23 mouse cellular contexts compared by ENCODE assay signal in the genomic region with DNA sequence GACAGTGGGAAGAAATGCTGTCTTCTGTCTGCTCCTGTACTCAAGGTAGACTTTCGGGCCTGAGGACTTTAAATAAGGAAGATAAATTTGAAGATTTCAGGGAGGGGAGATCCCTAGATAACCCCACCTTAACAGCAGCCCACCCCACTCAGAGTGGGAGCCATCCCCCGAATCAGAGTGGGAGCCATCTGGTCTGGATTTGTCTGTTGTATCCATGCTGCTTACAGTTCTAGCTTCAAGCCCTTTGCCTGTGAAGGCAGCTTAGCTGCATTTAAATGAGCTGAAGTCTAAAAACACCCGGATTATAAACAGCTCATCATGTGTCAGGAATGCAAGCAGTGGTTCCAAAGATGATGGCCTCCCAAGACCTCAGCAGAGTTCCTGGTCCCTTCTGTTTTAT. TPM values are rescaled to one million over a fixed set of nuclear protein-coding genes. Genes with fewer than 3 reads are reported as not detected.
A peak's percentile ranks its signal among the peaks of the same experiment; 100 is the strongest.
DNase-seq lines count a peak whose midpoint lies in the region; ATAC-seq lines count a peak whose summit lies in the region.
"Had no signal": no experiment of that assay in that cellular context is flagged by ENCODE, and none has a peak within 500 bp of the region (broad histone marks: within the 10 kb centered on the region; RNA-seq: fewer than 3 reads in every experiment).

No protein-coding gene starts in this region.

- H3K27me3 ChIP-seq in forebrain, embryonic 10.5 days (ENCODE audit: poor library complexity, severe bottlenecking): peaks cover 4% of the 10 kb centered on the region; the same call in 1 of the 2 replicates
- no peaks in the 10 kb centered on the region for H3K27me3 ChIP-seq in forebrain, embryonic 14.5 days (replicated peaks; ENCODE audit: control insufficient read depth, insufficient read depth, low read length)
- no peaks in the 10 kb centered on the region for H3K27me3 ChIP-seq in heart, embryonic 10.5 days (ENCODE audit: insufficient read depth, poor library complexity, severe bottlenecking)
- H3K27me3 ChIP-seq: embryonic facial prominence, embryonic 12.5 days; embryonic facial prominence, embryonic 15.5 days; forebrain, embryonic 12.5 days; forebrain, embryonic 15.5 days had no signal

- H3K9ac ChIP-seq in forebrain, embryonic 14.5 days (ENCODE audit: low read length): no peak overlapping the region
- H3K9ac ChIP-seq: embryonic facial prominence, embryonic 12.5 days; embryonic facial prominence, embryonic 15.5 days; forebrain, embryonic 12.5 days; forebrain, embryonic 15.5 days had no signal

- 77% methylated on average over 3 of the region's 3 CpGs for WGBS in forebrain, embryonic 10.5 days
- WGBS in forebrain, embryonic 14.5 days: 66% methylated on average over 3 of the region's 3 CpGs
- 66% methylated on average over 3 of the region's 3 CpGs for WGBS in heart, embryonic 10.5 days

- H3K27ac ChIP-seq in forebrain, embryonic 10.5 days: 0 out of 2 replicates have a peak overlapping the region, but pooled peaks have one; percentile 25
- no peak overlapping the region for H3K27ac ChIP-seq in forebrain, embryonic 14.5 days (ENCODE audit: low read depth, low read length)
- H3K27ac ChIP-seq in heart, embryonic 10.5 days: no peak overlapping the region
- H3K27ac ChIP-seq: embryonic facial prominence, embryonic 12.5 days; embryonic facial prominence, embryonic 15.5 days; forebrain, embryonic 12.5 days; forebrain, embryonic 15.5 days had no signal

- ATAC-seq in forebrain, embryonic 14.5 days: no peak
- peak; percentile 47 for ATAC-seq in frontal cortex, adult (ENCODE audit: low TSS enrichment)
- ATAC-seq: forebrain, embryonic 15.5 days had no signal

- peaks cover 12% of the 10 kb centered on the region for H3K9me3 ChIP-seq in forebrain, embryonic 10.5 days
- H3K9me3 ChIP-seq in forebrain, embryonic 14.5 days (replicated peaks; ENCODE audit: control insufficient read depth, low read length): 0 out of 2 replicates have a peak, but pooled peaks cover 7% of the 10 kb centered on the region
- H3K9me3 ChIP-seq in heart, embryonic 10.5 days: no peaks in the 10 kb centered on the region; the same call in 1 of the 2 replicates
- H3K9me3 ChIP-seq: embryonic facial prominence, embryonic 12.5 days; embryonic facial prominence, embryonic 15.5 days; forebrain, embryonic 15.5 days had no signal

- no peak for DNase-seq in forebrain, embryonic 10.5 days (ENCODE audit: extremely low spot score, low spot score)
- no peak for DNase-seq in forebrain, embryonic 14.5 days (ENCODE audit: low spot score)
- DNase-seq in frontal cortex, postnatal 36 days (ENCODE audit: low spot score in 2 of 2): no peak
- DNase-seq in heart, embryonic 10.5 days (ENCODE audit: low spot score): peak; percentile 22
- no peak for DNase-seq in heart, postnatal 4 days
- DNase-seq in retina, postnatal 1 day: peak; percentile 56
- DNase-seq in retina, embryonic 14.5 days (ENCODE audit: low spot score): no peak
- DNase-seq: adrenal gland, adult 2 months; adrenal gland, postnatal 10 days; adrenal gland, postnatal 25 days; cerebellum, adult 11 months; cerebellum, adult 18-20 months; cerebellum, adult 8-10 months; cerebellum, adult 9-11 months; cerebellum, postnatal 14 days; cerebellum, postnatal 36 days; embryo, embryonic 11 days had no signal

- H3K4me1 ChIP-seq in forebrain, embryonic 10.5 days: no peaks in the 10 kb centered on the region
- H3K4me1 ChIP-seq in forebrain, embryonic 14.5 days (ENCODE audit: control insufficient read depth, insufficient read depth, low read length): no peaks in the 10 kb centered on the region
- H3K4me1 ChIP-seq in heart, embryonic 10.5 days: 0 out of 2 replicates have a peak, but pooled peaks cover 2% of the 10 kb centered on the region
- H3K4me1 ChIP-seq: embryonic facial prominence, embryonic 12.5 days; embryonic facial prominence, embryonic 15.5 days; forebrain, embryonic 15.5 days had no signal

- no peak overlapping the region for H3K4me2 ChIP-seq in forebrain, embryonic 14.5 days (ENCODE audit: low read length)
- H3K4me2 ChIP-seq: embryonic facial prominence, embryonic 12.5 days; embryonic facial prominence, embryonic 15.5 days; forebrain, embryonic 12.5 days; forebrain, embryonic 15.5 days had no signal

- no peaks in the 10 kb centered on the region for H3K36me3 ChIP-seq in forebrain, embryonic 10.5 days (replicated peaks)
- no peaks in the 10 kb centered on the region for H3K36me3 ChIP-seq in forebrain, embryonic 14.5 days (ENCODE audit: control insufficient read depth, insufficient read depth, low read length)
- H3K36me3 ChIP-seq in heart, embryonic 10.5 days: no peaks in the 10 kb centered on the region
- H3K36me3 ChIP-seq: embryonic facial prominence, embryonic 12.5 days; embryonic facial prominence, embryonic 15.5 days; forebrain, embryonic 12.5 days; forebrain, embryonic 15.5 days had no signal

- H3K4me3 ChIP-seq in forebrain, embryonic 10.5 days: no peak overlapping the region
- H3K4me3 ChIP-seq in forebrain, embryonic 14.5 days (ENCODE audit: low read depth, low read length): no peak overlapping the region
- H3K4me3 ChIP-seq in heart, embryonic 10.5 days: no peak overlapping the region
- H3K4me3 ChIP-seq: embryonic facial prominence, embryonic 12.5 days; embryonic facial prominence, embryonic 15.5 days; erythroblast, embryonic 14.5 days; forebrain, embryonic 12.5 days; forebrain, embryonic 15.5 days had no signal

RNA-seq across cellular contexts. Expression of a gene that starts 17.6 kb away (rescaled TPM):
- 39.0 and 41.5 TPM in 2 replicates for polyA plus RNA-seq in forebrain, embryonic 10.5 days (2016; fragmentation: Nextera tagmentation; extraction: Ambion mirVana)
- 20.8 and 22.9 TPM in 2 replicates for polyA plus RNA-seq in forebrain, embryonic 14.5 days (2014; fragmentation: Nextera tagmentation; extraction: Ambion mirVana)
- 29.8 and 35.8 TPM in 2 replicates for polyA plus RNA-seq in heart, embryonic 10.5 days (2016; fragmentation: Nextera tagmentation; extraction: Ambion mirVana)
- 10 to 100 TPM; 18.6 to 21.0 TPM for total RNA-seq in heart, postnatal 4 days (2021)

Comparison
In these comparisons a context has a peak if more than half of its experiments do, and no peak if none do; other contexts are left out.
1. DNase-seq: peak in heart, embryonic 10.5 days (single experiment) and retina, postnatal 1 day (single experiment); none in forebrain, embryonic 10.5 days (single experiment), forebrain, embryonic 14.5 days (single experiment), frontal cortex, postnatal 36 days (0 of 2), heart, postnatal 4 days (single experiment) and retina, embryonic 14.5 days (single experiment).